Mouse (Mus musculus) 3T3-L1 (cell line): ENCODE results near the gene Gtf2h3.
"Not testable (repeated sequence)": the region's sequence is repeated elsewhere in the genome, so short reads cannot be mapped to it uniquely, and the experiment has no call there.

Source experiments
- DNase-seq: peaks from one replicate; pipeline ENCODE4 v3.0.0-alpha.2; 2015; ENCODE audit warnings: low read depth, low spot score

Gtf2h3 gene

GRCm38 (mm10) chr5:124571068-124571467 lies 7.9 kb upstream of the Gtf2h3 start:
- no peak for DNase-seq

GRCm38 (mm10) chr5:124575467-124575866 lies 3.5 kb upstream of the Gtf2h3 start:
- DNase-seq: no peak

DNA sequence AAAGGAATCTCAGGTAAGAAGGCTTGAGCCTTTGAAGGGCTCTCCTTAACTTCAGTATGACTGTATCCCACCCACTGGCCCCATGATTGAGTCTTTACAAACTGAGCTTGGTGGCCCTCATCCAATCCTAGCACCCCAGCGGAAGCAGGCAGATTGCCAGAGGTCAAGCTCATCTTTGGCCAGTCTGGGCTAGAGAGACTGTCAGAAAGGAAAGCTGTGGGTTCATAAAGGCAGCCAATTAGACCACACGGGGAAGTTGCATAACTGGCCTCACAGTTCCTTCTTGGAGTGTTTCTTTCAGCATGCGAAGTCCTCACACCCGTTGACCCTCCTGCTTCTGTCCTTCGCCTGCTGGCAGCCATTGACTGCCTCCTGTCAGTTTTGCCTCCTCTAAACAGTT lies 3.6 kb downstream of the Gtf2h3 start:
- DNase-seq: no peak

- DNase-seq: no peak
Measured at GRCm38 (mm10) chr5:124592768-124593167, 13.8 kb downstream of the Gtf2h3 start.

GRCm38 (mm10) chr5:124598224-124599174 lies 19.6 kb downstream of the Gtf2h3 start:
- DNase-seq: peak; percentile 100

- DNase-seq: not testable (repeated sequence)
Measured at GRCm38 (mm10) chr5:124599726-124600125, 20.8 kb downstream of the Gtf2h3 start.

DNA sequence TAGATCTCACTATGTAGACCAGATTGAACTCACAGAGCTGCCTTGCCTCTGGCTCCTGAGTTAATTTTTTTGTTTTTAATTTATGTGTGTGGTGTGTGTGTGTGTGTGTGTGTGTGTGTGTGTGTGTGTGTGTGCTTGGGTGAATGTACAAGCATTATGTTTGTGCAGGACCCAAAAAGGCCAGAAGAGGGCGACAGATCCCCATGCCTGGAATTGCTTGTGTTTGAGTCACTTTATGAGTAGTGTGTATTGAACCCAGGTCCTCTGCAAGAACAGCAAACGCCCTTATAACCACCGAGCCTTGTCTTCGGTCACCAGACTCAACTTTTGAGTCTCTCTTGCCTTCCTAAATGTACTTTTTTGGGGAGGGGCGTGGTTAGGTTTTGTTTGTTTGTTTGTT lies 23.4 kb downstream of the Gtf2h3 start:
- peak; percentile 78 for DNase-seq

GRCm38 (mm10) chr5:124604296-124604695 lies 25.4 kb downstream of the Gtf2h3 start:
- no peak for DNase-seq

- no peak for DNase-seq
Measured at GRCm38 (mm10) chr5:124605041-124605622, 26.2 kb downstream of the Gtf2h3 start.

GRCm38 (mm10) chr5:124610965-124611364 lies 32.0 kb downstream of the Gtf2h3 start:
- DNase-seq: no peak

DNA sequence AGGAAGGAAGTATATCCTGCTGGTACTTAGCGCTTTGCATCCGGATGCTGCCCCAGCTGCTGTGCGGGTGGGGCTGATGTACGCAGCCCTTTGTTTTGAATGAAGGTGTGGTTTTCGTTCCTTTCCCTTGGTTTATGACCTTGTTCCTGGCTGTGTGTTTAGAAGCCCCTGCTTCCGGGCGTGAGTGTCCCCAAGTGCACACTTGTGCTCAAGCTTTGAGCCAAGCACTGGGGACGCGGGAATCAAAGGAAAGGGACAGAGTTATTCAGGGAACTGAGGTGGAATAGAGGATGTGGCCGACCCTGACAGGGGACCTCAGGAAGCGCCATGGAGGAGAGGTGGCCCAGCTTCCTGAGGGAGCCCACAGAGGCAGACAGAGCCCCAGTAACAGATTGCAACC lies 35.8 kb downstream of the Gtf2h3 start:
- no peak for DNase-seq

GRCm38 (mm10) chr5:124618711-124619110 lies 39.8 kb downstream of the Gtf2h3 start:
- DNase-seq: no peak

DNA sequence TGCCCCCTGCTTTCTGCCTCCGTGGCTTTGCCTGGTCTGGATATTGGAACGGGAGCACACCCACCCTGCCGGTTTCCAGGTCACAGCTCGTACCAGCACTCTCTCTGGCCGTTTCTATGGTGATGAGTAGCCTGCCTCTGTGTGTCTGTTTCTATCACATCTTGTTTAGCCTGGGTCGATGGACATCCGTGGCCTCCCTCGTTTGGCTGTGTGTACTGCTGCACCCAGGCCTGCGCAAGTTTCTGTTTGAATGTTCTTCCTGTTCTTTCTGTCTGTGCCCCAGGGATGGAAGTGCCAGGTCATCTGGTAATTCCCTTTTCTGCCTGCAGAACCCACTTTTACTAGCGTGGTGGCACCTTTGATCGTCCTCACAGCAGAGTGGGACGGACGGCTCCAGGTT lies 42.4 kb downstream of the Gtf2h3 start:
- no peak for DNase-seq

DNA sequence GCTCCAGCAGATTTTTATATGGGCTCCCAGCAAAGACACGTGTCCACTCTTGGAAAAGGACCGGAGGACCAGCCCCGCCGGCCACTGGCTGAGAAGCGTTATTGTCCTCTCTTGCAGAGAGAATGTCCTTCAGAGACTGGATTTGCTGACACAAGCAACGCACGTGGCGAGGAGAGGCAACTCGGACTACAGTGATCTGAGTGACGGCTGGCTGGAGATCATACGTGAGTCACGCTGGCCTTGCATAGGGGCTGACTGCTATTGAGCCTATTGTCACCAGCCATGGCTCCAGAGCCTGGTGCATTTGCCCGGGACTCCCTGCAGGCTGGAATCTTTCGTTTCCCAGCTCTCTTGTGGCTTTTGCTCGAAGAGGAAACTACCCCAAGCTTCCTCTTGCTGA lies 44.0 kb downstream of the Gtf2h3 start:
- DNase-seq: no peak

DNA sequence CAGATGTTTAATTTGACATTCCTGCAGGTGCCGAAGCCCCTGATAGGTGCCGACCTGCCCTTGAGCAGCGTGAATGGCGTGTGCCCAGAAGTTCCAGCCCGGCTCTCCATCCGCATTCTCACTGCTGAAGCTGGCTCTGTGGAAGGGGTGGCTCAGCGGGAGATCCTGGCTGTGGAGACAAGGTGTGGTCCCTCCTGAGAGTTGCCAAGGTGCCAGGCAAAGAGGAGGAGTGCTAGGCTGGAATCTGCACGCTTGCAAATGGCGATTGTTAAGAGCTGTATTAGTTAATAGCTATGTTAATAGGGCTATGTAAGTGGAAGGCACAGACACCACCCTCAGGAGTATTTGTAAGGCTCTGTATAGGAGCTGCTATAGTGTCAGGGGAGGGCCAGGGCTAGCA lies 45.4 kb downstream of the Gtf2h3 start:
- DNase-seq: no peak

DNA sequence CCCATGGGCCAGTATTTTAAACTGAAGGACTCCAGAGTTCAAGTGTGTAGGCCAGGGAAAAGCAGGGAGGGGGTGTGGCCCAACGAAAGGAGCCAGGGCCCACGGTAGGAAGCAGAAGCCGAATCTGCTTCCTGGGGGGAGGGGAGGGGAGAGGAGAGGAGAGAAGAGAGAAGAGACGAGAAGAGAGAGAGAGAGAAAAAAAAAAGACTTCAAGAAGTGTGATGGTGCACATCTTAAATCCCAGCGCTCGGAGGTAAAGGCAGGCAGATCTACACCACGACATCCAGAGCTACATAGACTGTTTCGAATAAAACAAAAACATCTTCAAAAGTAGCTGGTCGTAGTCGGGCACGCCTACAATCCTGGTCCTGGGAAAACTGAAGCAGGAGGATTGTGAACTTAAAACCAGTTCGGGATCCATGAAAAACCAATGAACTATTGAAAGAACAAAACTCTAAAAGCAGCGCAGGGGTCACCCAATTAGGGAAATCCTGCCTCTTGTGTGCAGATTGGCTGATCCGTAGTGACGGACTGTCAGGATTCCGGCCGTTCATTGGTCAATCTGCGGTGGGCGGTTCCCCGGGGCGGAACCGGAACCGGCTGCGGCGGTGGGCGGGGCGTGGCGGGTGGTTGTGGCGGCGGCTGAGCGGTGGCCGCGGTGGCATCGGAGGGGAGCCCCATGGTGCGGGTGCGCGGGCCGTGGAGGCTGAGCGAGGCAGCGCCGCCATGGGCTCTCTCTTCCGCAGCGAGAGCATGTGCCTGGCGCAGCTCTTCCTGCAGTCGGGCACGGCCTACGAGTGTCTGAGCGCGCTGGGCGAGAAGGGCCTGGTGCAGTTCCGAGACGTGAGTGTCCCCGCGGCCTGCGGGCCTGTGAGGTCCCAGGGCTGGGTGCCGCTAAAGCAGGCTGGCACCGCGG lies 49.8 kb downstream of the Gtf2h3 start, which contains the start of gene Atp6v0a2:
TSS of gene Atp6v0a2 (plus strand) at position 129 of the 916 bp plus-strand sequence.
- peak; percentile 92 for DNase-seq

- DNase-seq: no peak
Measured at GRCm38 (mm10) chr5:124629641-124630040, 50.7 kb downstream of the Gtf2h3 start.

- DNase-seq: no peak
Measured at GRCm38 (mm10) chr5:124631685-124632084, 52.7 kb downstream of the Gtf2h3 start.

GRCm38 (mm10) chr5:124632461-124632860 lies 53.5 kb downstream of the Gtf2h3 start:
- DNase-seq: no peak

GRCm38 (mm10) chr5:124633425-124633824 lies 54.5 kb downstream of the Gtf2h3 start:
- DNase-seq: no peak

DNA sequence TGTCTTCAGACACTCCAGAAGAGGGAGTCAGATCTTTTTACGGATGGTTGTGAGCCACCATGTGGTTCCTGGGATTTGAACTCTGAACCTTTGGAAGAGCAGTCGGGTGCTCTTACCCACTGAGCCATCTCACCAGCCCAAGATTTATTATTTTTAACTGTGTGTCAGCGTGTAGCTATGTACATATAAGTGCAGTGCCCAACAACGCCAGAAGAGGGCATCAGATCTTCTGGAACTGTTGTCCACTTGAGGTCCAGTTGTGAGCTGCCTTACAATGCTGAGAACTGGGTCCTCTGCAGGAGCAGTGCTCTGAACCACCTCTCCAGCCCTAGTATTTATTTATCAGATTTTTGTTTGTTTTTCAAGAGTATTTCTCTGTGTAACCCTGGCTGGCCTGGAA lies 56.1 kb downstream of the Gtf2h3 start:
- peak; percentile 69 for DNase-seq

- no peak for DNase-seq
Measured at GRCm38 (mm10) chr5:124636139-124636538, 57.2 kb downstream of the Gtf2h3 start.
